Mouse (Mus musculus): Measurements from ENCODE around the gene Pus3. TPM values are rescaled to one million over a fixed set of nuclear protein-coding genes. Genes with fewer than 3 reads are reported as not detected.
A peak's percentile ranks its signal among the peaks of the same experiment; 100 is the strongest.

Pus3 gene
- polyA plus RNA-seq, 1 experiment from 2014 or later: 4.7 TPM

GRCm38 (mm10) chr9:35541941-35542340, 16.5 kb upstream of the Pus3 start:
- TF ChIP-seq CTCF (IDR thresholded peaks at IDR 0.05; ENCODE audit: low read depth) (no peak), EP300 (IDR thresholded peaks at IDR 0.05; ENCODE audit: low read depth) (no peak)
- no peaks in the 10 kb centered on the region for H3K27me3 ChIP-seq (ENCODE audit: insufficient read depth, low read length)
- no peak overlapping the region for H3K4me3 ChIP-seq (ENCODE audit: low read depth, low read length)
- WGBS (ENCODE audit: insufficient replicate concordance): 60% methylated on average over 6 of the region's 6 CpGs
- H3K9ac ChIP-seq (replicated peaks): no peak overlapping the region
- peaks cover 2% of the 10 kb centered on the region; the same call in 1 of the 2 replicates for H3K4me1 ChIP-seq (ENCODE audit: insufficient read depth)
- H3K4me2 ChIP-seq (ENCODE audit: low read depth, low read length): no peak overlapping the region
- no peaks in the 10 kb centered on the region for H3K36me3 ChIP-seq (replicated peaks; ENCODE audit: insufficient read depth, low read length)
- no peak for ATAC-seq
- no peak for DNase-seq
- no peaks in the 10 kb centered on the region for H3K9me3 ChIP-seq (ENCODE audit: low read length)
- no peak overlapping the region for H3K27ac ChIP-seq (ENCODE audit: low read depth)

GRCm38 (mm10) chr9:35543099-35543860, 15.1 kb upstream of the Pus3 start:
- no peak for ATAC-seq
- Histone ChIP-seq H3K9me3 (ENCODE audit: low read length) (no peaks in the 10 kb centered on the region), H3K9ac (replicated peaks) (no peak overlapping the region), H3K4me3 (ENCODE audit: low read depth, low read length) (no peak overlapping the region), H3K36me3 (replicated peaks; ENCODE audit: insufficient read depth, low read length) (no peaks in the 10 kb centered on the region), H3K4me2 (ENCODE audit: low read depth, low read length) (no peak overlapping the region), H3K27me3 (ENCODE audit: insufficient read depth, low read length) (no peaks in the 10 kb centered on the region), H3K4me1 (ENCODE audit: insufficient read depth) (peaks cover 3% of the 10 kb centered on the region; the same call in 1 of the 2 replicates), H3K27ac (ENCODE audit: low read depth) (no peak overlapping the region)
- no peak for DNase-seq
- TF ChIP-seq EP300 (IDR thresholded peaks at IDR 0.05; ENCODE audit: low read depth): no peak
- 71% methylated on average over 14 of the region's 14 CpGs for WGBS (ENCODE audit: insufficient replicate concordance)

- Histone ChIP-seq H3K4me2 (ENCODE audit: low read depth, low read length) (no peak overlapping the region), H3K36me3 (replicated peaks; ENCODE audit: insufficient read depth, low read length) (no peaks in the 10 kb centered on the region), H3K4me1 (ENCODE audit: insufficient read depth) (peaks cover 3% of the 10 kb centered on the region; the same call in 1 of the 2 replicates), H3K27ac (ENCODE audit: low read depth) (no peak overlapping the region), H3K9me3 (ENCODE audit: low read length) (no peaks in the 10 kb centered on the region), H3K9ac (replicated peaks) (no peak overlapping the region), H3K27me3 (ENCODE audit: insufficient read depth, low read length) (no peaks in the 10 kb centered on the region), H3K4me3 (ENCODE audit: low read depth, low read length) (no peak overlapping the region)
- TF ChIP-seq CTCF (IDR thresholded peaks at IDR 0.05; ENCODE audit: low read depth) (no peak), EP300 (IDR thresholded peaks at IDR 0.05; ENCODE audit: low read depth) (no peak)
- no peak for ATAC-seq
- DNase-seq: no peak
- WGBS (ENCODE audit: insufficient replicate concordance): 69% methylated on average over 2 of the region's 2 CpGs
These were observed 13.7 kb upstream of the Pus3 start for GRCm38 (mm10) chr9:35544666-35545065.

GRCm38 (mm10) chr9:35545704-35546103, 12.7 kb upstream of the Pus3 start:
- no peak overlapping the region for H3K9ac ChIP-seq (replicated peaks)

GRCm38 (mm10) chr9:35546745-35547144, 11.7 kb upstream of the Pus3 start:
- H3K27ac ChIP-seq (ENCODE audit: low read depth): 0 out of 2 replicates have a peak overlapping the region, but pooled peaks have one; percentile 23
- DNase-seq (peak; percentile 21), ATAC-seq (peak; percentile 55)
- no peaks in the 10 kb centered on the region for H3K27me3 ChIP-seq (ENCODE audit: insufficient read depth, low read length)
- no peaks in the 10 kb centered on the region for H3K9me3 ChIP-seq (ENCODE audit: low read length)
- H3K36me3 ChIP-seq (replicated peaks; ENCODE audit: insufficient read depth, low read length): no peaks in the 10 kb centered on the region
- peaks cover 3% of the 10 kb centered on the region; the same call in 1 of the 2 replicates for H3K4me1 ChIP-seq (ENCODE audit: insufficient read depth)
- TF ChIP-seq CTCF (IDR thresholded peaks at IDR 0.05; ENCODE audit: low read depth) (no peak), EP300 (IDR thresholded peaks at IDR 0.05; ENCODE audit: low read depth) (no peak)
- peak overlapping the region; percentile 50; the same call in 1 of the 2 replicates for H3K4me2 ChIP-seq (ENCODE audit: low read depth, low read length)
- no peak overlapping the region for H3K9ac ChIP-seq (replicated peaks)
- H3K4me3 ChIP-seq (ENCODE audit: low read depth, low read length): no peak overlapping the region; the same call in 1 of the 2 replicates
- WGBS (ENCODE audit: insufficient replicate concordance): 13% methylated on average over 9 of the region's 9 CpGs

More at GRCm38 (mm10) chr9:35545704-35546103, 12.7 kb upstream of the Pus3 start:
- Histone ChIP-seq H3K4me3 (ENCODE audit: low read depth, low read length) (no peak overlapping the region), H3K9me3 (ENCODE audit: low read length) (no peaks in the 10 kb centered on the region), H3K36me3 (replicated peaks; ENCODE audit: insufficient read depth, low read length) (no peaks in the 10 kb centered on the region), H3K4me1 (ENCODE audit: insufficient read depth) (peaks cover 3% of the 10 kb centered on the region; the same call in 1 of the 2 replicates), H3K4me2 (ENCODE audit: low read depth, low read length) (no peak overlapping the region), H3K27me3 (ENCODE audit: insufficient read depth, low read length) (no peaks in the 10 kb centered on the region), H3K27ac (ENCODE audit: low read depth) (no peak overlapping the region)
- DNase-seq (no peak), ATAC-seq (no peak)
- WGBS (ENCODE audit: insufficient replicate concordance): 68% methylated on average over 12 of the region's 12 CpGs
- TF ChIP-seq CTCF (IDR thresholded peaks at IDR 0.05; ENCODE audit: low read depth) (peak; percentile 17; the same call in 1 of the 2 replicates), EP300 (IDR thresholded peaks at IDR 0.05; ENCODE audit: low read depth) (no peak)

- Histone ChIP-seq H3K36me3 (replicated peaks; ENCODE audit: insufficient read depth, low read length) (no peaks in the 10 kb centered on the region), H3K27ac (ENCODE audit: low read depth) (no peak overlapping the region), H3K4me2 (ENCODE audit: low read depth, low read length) (no peak overlapping the region), H3K9me3 (ENCODE audit: low read length) (no peaks in the 10 kb centered on the region), H3K9ac (replicated peaks) (no peak overlapping the region), H3K4me1 (ENCODE audit: insufficient read depth) (peaks cover 3% of the 10 kb centered on the region; the same call in 1 of the 2 replicates), H3K27me3 (ENCODE audit: insufficient read depth, low read length) (no peaks in the 10 kb centered on the region), H3K4me3 (ENCODE audit: low read depth, low read length) (no peak overlapping the region)
- no peak for DNase-seq
- TF ChIP-seq EP300 (IDR thresholded peaks at IDR 0.05; ENCODE audit: low read depth): no peak
- no peak for TF ChIP-seq CTCF (IDR thresholded peaks at IDR 0.05; ENCODE audit: low read depth)
- WGBS (ENCODE audit: insufficient replicate concordance): 74% methylated on average over 9 of the region's 9 CpGs
- no peak for ATAC-seq
These were observed 9.9 kb upstream of the Pus3 start for GRCm38 (mm10) chr9:35548455-35548854.
